Mouse (Mus musculus): ENCODE results near the gene Srr. TPM values are rescaled to one million over a fixed set of nuclear protein-coding genes. Genes with fewer than 3 reads are reported as not detected.
A peak's percentile ranks its signal among the peaks of the same experiment; 100 is the strongest.

Srr gene
- polyA plus RNA-seq, 1 experiment from 2014 or later = 41.6 TPM

- Histone ChIP-seq H3K4me1 (peaks cover 26% of the 10 kb centered on the region), H3K4me3 (peak overlapping the region; percentile 85), H3K9ac (replicated peaks) (peak overlapping the region; percentile 79), H3K27ac (replicated peaks) (peak overlapping the region; percentile 88), H3K4me2 (replicated peaks) (peak overlapping the region; percentile 77), H3K27me3 (no peaks in the 10 kb centered on the region), H3K36me3 (peaks cover 34% of the 10 kb centered on the region), H3K9me3 (no peaks in the 10 kb centered on the region)
- no peak for ATAC-seq (replicated peaks)
- 0% methylated on average over 7 of the region's 7 CpGs for WGBS
Measured at GRCm38 (mm10) chr11:74898517-74898827, 27.3 kb downstream of the Srr start.

- Histone ChIP-seq H3K27me3 (no peaks in the 10 kb centered on the region), H3K9ac (replicated peaks) (peak within 1 kb of the TSS; percentile 79), H3K4me1 (peaks cover 26% of the 10 kb centered on the region), H3K9me3 (no peaks in the 10 kb centered on the region), H3K4me3 (peak within 1 kb of the TSS; percentile 85), H3K27ac (replicated peaks) (peak within 1 kb of the TSS; percentile 88), H3K4me2 (replicated peaks) (peak within 1 kb of the TSS; percentile 77), H3K36me3 (peaks cover 29% of the 10 kb centered on the region)
- peak; percentile 89 for ATAC-seq (replicated peaks)
- under 1% methylated on average over 54 of the region's 54 CpGs for WGBS
Measured at GRCm38 (mm10) chr11:74897678-74898516, 27.9 kb downstream of the Srr start, which contains the start of gene Tsr1. TSS of gene Tsr1 (plus strand) at chr11:74898071.

- ATAC-seq (replicated peaks) = peak; percentile 72
- Histone ChIP-seq H3K4me3 (peak within 1 kb of the TSS; percentile 85), H3K36me3 (peaks cover 23% of the 10 kb centered on the region), H3K4me2 (replicated peaks) (peak within 1 kb of the TSS; percentile 77), H3K4me1 (peaks cover 26% of the 10 kb centered on the region), H3K9me3 (no peaks in the 10 kb centered on the region), H3K9ac (replicated peaks) (peak within 1 kb of the TSS; percentile 79), H3K27me3 (no peaks in the 10 kb centered on the region), H3K27ac (replicated peaks) (peak within 1 kb of the TSS; percentile 88)
- under 1% methylated on average over 70 of the region's 74 CpGs for WGBS
Measured at GRCm38 (mm10) chr11:74896901-74897677, 28.7 kb downstream of the Srr start, which contains the start of gene Sgsm2. TSS of gene Sgsm2 (minus strand) at chr11:74897060.

GRCm38 (mm10) chr11:74895980-74896900 is 29.5 kb downstream of the Srr start:
- under 1% methylated on average over 55 of the region's 55 CpGs for WGBS
- H3K27ac ChIP-seq (replicated peaks) = peak overlapping the region; percentile 88
- H3K4me1 ChIP-seq = peaks cover 26% of the 10 kb centered on the region
- H3K9ac ChIP-seq (replicated peaks) = peak overlapping the region; percentile 79
- H3K36me3 ChIP-seq = peaks cover 15% of the 10 kb centered on the region
- H3K4me3 ChIP-seq = peak overlapping the region; percentile 85
- no peaks in the 10 kb centered on the region for H3K9me3 ChIP-seq
- peak overlapping the region; percentile 77 for H3K4me2 ChIP-seq (replicated peaks)
- ATAC-seq (replicated peaks) = peak; percentile 49
- H3K27me3 ChIP-seq = no peaks in the 10 kb centered on the region

- H3K9me3 ChIP-seq = no peaks in the 10 kb centered on the region
- H3K27me3 ChIP-seq = no peaks in the 10 kb centered on the region
- H3K9ac ChIP-seq (replicated peaks) = no peak overlapping the region
- ATAC-seq (replicated peaks) = no peak
- WGBS = 73% methylated on average over 4 of the region's 4 CpGs
- H3K4me1 ChIP-seq = peaks cover 26% of the 10 kb centered on the region
- no peaks in the 10 kb centered on the region for H3K36me3 ChIP-seq
- no peak overlapping the region for H3K4me2 ChIP-seq (replicated peaks)
- no peak overlapping the region for H3K4me3 ChIP-seq
- H3K27ac ChIP-seq (replicated peaks) = peak overlapping the region; percentile 6; the same call in 1 of the 2 replicates
Measured at GRCm38 (mm10) chr11:74894619-74895018, 31.1 kb downstream of the Srr start.

GRCm38 (mm10) chr11:74883098-74883497 is 42.6 kb downstream of the Srr start:
- Histone ChIP-seq H3K9ac (replicated peaks) (no peak overlapping the region), H3K36me3 (no peaks in the 10 kb centered on the region), H3K27me3 (no peaks in the 10 kb centered on the region), H3K4me3 (no peak overlapping the region), H3K4me2 (replicated peaks) (no peak overlapping the region), H3K4me1 (no peaks in the 10 kb centered on the region), H3K9me3 (no peaks in the 10 kb centered on the region), H3K27ac (replicated peaks) (no peak overlapping the region)
- ATAC-seq (replicated peaks) = no peak
- WGBS = 86% methylated on average over 10 of the region's 10 CpGs

- Histone ChIP-seq H3K9ac (replicated peaks) (no peak overlapping the region), H3K4me2 (replicated peaks) (no peak overlapping the region), H3K36me3 (no peaks in the 10 kb centered on the region), H3K9me3 (no peaks in the 10 kb centered on the region), H3K27me3 (no peaks in the 10 kb centered on the region), H3K27ac (replicated peaks) (0 out of 2 replicates have a peak overlapping the region, but pooled peaks have one; percentile 29), H3K4me3 (no peak overlapping the region), H3K4me1 (peaks cover 4% of the 10 kb centered on the region)
- WGBS = 54% methylated on average over 14 of the region's 14 CpGs
- ATAC-seq (replicated peaks) = no peak
Measured at GRCm38 (mm10) chr11:74881979-74882378, 43.8 kb downstream of the Srr start.

GRCm38 (mm10) chr11:74880999-74881398 is 44.7 kb downstream of the Srr start:
- no peak for ATAC-seq (replicated peaks)
- Histone ChIP-seq H3K27ac (replicated peaks) (no peak overlapping the region), H3K4me2 (replicated peaks) (no peak overlapping the region), H3K4me3 (no peak overlapping the region), H3K36me3 (no peaks in the 10 kb centered on the region), H3K27me3 (no peaks in the 10 kb centered on the region), H3K9ac (replicated peaks) (no peak overlapping the region), H3K9me3 (no peaks in the 10 kb centered on the region), H3K4me1 (peaks cover 14% of the 10 kb centered on the region)
- WGBS = 89% methylated on average over 9 of the region's 9 CpGs

GRCm38 (mm10) chr11:74876801-74877200 is 48.9 kb downstream of the Srr start:
- Histone ChIP-seq H3K4me3 (peak overlapping the region; percentile 16; the same call in 1 of the 2 replicates), H3K36me3 (no peaks in the 10 kb centered on the region), H3K4me1 (peaks cover 18% of the 10 kb centered on the region), H3K9me3 (no peaks in the 10 kb centered on the region), H3K9ac (replicated peaks) (no peak overlapping the region), H3K4me2 (replicated peaks) (peak overlapping the region; percentile 30), H3K27ac (replicated peaks) (peak overlapping the region; percentile 79), H3K27me3 (no peaks in the 10 kb centered on the region)
- peak; percentile 90 for ATAC-seq (replicated peaks)
- WGBS = 1% methylated on average over 9 of the region's 9 CpGs

GRCm38 (mm10) chr11:74874630-74875029 is 51.1 kb downstream of the Srr start:
- ATAC-seq (replicated peaks) = no peak
- Histone ChIP-seq H3K9ac (replicated peaks) (no peak overlapping the region), H3K4me3 (no peak overlapping the region), H3K9me3 (no peaks in the 10 kb centered on the region), H3K27ac (replicated peaks) (no peak overlapping the region), H3K4me2 (replicated peaks) (no peak overlapping the region), H3K27me3 (no peaks in the 10 kb centered on the region), H3K4me1 (peaks cover 28% of the 10 kb centered on the region), H3K36me3 (no peaks in the 10 kb centered on the region)
- 64% methylated on average over 3 of the region's 3 CpGs for WGBS

GRCm38 (mm10) chr11:74870991-74871622 is 54.6 kb downstream of the Srr start:
- H3K4me2 ChIP-seq (replicated peaks) = peak overlapping the region; percentile 16; the same call in 1 of the 2 replicates
- H3K27ac ChIP-seq (replicated peaks) = peak overlapping the region; percentile 41
- H3K4me1 ChIP-seq = peaks cover 25% of the 10 kb centered on the region
- H3K4me3 ChIP-seq = no peak overlapping the region
- H3K36me3 ChIP-seq = 0 out of 2 replicates have a peak, but pooled peaks cover 2% of the 10 kb centered on the region
- H3K9ac ChIP-seq (replicated peaks) = no peak overlapping the region
- H3K27me3 ChIP-seq = no peaks in the 10 kb centered on the region
- no peak for ATAC-seq (replicated peaks)
- WGBS = 10% methylated on average over 12 of the region's 12 CpGs
- no peaks in the 10 kb centered on the region for H3K9me3 ChIP-seq

All from forebrain, embryonic 15.5 days (tissue).